Mouse (Mus musculus) olfactory bulb, adult 2 months (tissue): ENCODE measurements around the gene Sik1. TPM values are rescaled to one million over a fixed set of nuclear protein-coding genes. Genes with fewer than 3 reads are reported as not detected.

Source experiments
- H3K27ac ChIP-seq: fragments of 200-500 bp; 2 replicates; pipeline ENCODE4 v1.5.1; 2012; ENCODE audit warnings: low read depth, low read length; ENCODE audit not compliant: insufficient read depth
- H3K4me1 ChIP-seq: fragments of 200-500 bp; 2 replicates; pipeline ENCODE4 v1.6.1; 2012; ENCODE audit warnings: low read length; ENCODE audit not compliant: control insufficient read depth, insufficient read depth
- H3K4me3 ChIP-seq: fragments of 200-500 bp; 2 replicates; pipeline ENCODE4 v1.5.1; 2012; ENCODE audit warnings: mild to moderate bottlenecking, low read depth, low read length, moderate library complexity; ENCODE audit not compliant: insufficient read depth
- CTCF ChIP-seq: fragments of 200-500 bp; IDR thresholded peaks from 2 replicates; pipeline ENCODE4 v1.5.1; 2012; ENCODE audit warnings: low read depth, mild to moderate bottlenecking, low read length, moderate library complexity; ENCODE audit not compliant: insufficient read depth
- POLR2A ChIP-seq: fragments of 200-500 bp; IDR thresholded peaks from 2 replicates; pipeline ENCODE4 v1.6.1; 2012; ENCODE audit warnings: mild to moderate bottlenecking, low read depth, low read length, moderate library complexity; ENCODE audit not compliant: insufficient read depth
- WGBS: fragments of 180-500 bp; shearing (Covaris S2); methylation state at CpG from one replicate; pipeline ENCODE4 v1.1.7; 2018; 5-methylcytosine and 5-hydroxymethylcytosine counted together
- polyA plus RNA-seq: library from polyadenylated mRNA; stranded (reverse); fragments of >200 nt; gene quantifications from 2 replicates; pipeline ENCODE4 v1.2.4, GENCODE M21; 2012; ENCODE audit warnings: low replicate concordance; ENCODE audit not compliant: missing spikeins, insufficient read depth, insufficient read length

Sik1 gene
- polyA plus RNA-seq, 1 experiment = not detected

GRCm38 (mm10) chr17:31820099-31820846 lies 35.3 kb downstream of the Sik1 start:
- TF ChIP-seq POLR2A (no peak), CTCF (no peak)
- Histone ChIP-seq H3K27ac (no peak overlapping the region), H3K4me3 (no peak overlapping the region), H3K4me1 (peaks cover 39% of the 10 kb centered on the region)
- WGBS = 69% methylated on average over 4 of the region's 4 CpGs

GRCm38 (mm10) chr17:31819372-31819771 lies 36.2 kb downstream of the Sik1 start:
- H3K4me1 ChIP-seq = peaks cover 47% of the 10 kb centered on the region
- TF ChIP-seq POLR2A (no peak), CTCF (no peak)
- H3K27ac ChIP-seq = no peak overlapping the region
- WGBS = 73% methylated on average over 9 of the region's 9 CpGs
- H3K4me3 ChIP-seq = no peak overlapping the region

- whole genome bisulfite sequencing = 100% methylated on average over 1 of the region's 1 CpGs
- no peak overlapping the region for H3K4me3 ChIP-seq
- peaks cover 56% of the 10 kb centered on the region for H3K4me1 ChIP-seq
- TF ChIP-seq POLR2A (no peak), CTCF (no peak)
- H3K27ac ChIP-seq = no peak overlapping the region
Observed at GRCm38 (mm10) chr17:31817815-31818214, 37.8 kb downstream of the Sik1 start.

GRCm38 (mm10) chr17:31817203-31817602 lies 38.4 kb downstream of the Sik1 start:
- WGBS = 26% methylated on average over 5 of the region's 5 CpGs
- Histone ChIP-seq H3K4me1 (peaks cover 58% of the 10 kb centered on the region), H3K27ac (0 out of 2 replicates have a peak overlapping the region, but pooled peaks have one; percentile 31), H3K4me3 (no peak overlapping the region)
- TF ChIP-seq POLR2A (no peak), CTCF (no peak)

- TF ChIP-seq CTCF (no peak), POLR2A (no peak)
- H3K4me3 ChIP-seq = no peak overlapping the region
- H3K27ac ChIP-seq = peak overlapping the region; percentile 86
- WGBS = 69% methylated on average over 1 of the region's 1 CpGs
- peaks cover 52% of the 10 kb centered on the region for H3K4me1 ChIP-seq
Observed at GRCm38 (mm10) chr17:31814848-31815247, 40.8 kb downstream of the Sik1 start.

GRCm38 (mm10) chr17:31813938-31814622 lies 41.5 kb downstream of the Sik1 start:
- TF ChIP-seq CTCF = no peak
- H3K4me3 ChIP-seq = no peak overlapping the region
- peaks cover 58% of the 10 kb centered on the region for H3K4me1 ChIP-seq
- H3K27ac ChIP-seq = peak overlapping the region; percentile 86
- WGBS = 22% methylated on average over 3 of the region's 3 CpGs

GRCm38 (mm10) chr17:31811333-31811732 lies 44.3 kb downstream of the Sik1 start:
- Histone ChIP-seq H3K27ac (no peak overlapping the region), H3K4me1 (peaks cover 52% of the 10 kb centered on the region), H3K4me3 (no peak overlapping the region)
- TF ChIP-seq POLR2A = no peak
- TF ChIP-seq CTCF = no peak
- 70% methylated on average over 4 of the region's 4 CpGs for WGBS

- 11% methylated on average over 19 of the region's 19 CpGs for WGBS
- peak overlapping the region; percentile 44 for H3K27ac ChIP-seq
- H3K4me3 ChIP-seq = peak overlapping the region; percentile 23; the same call in 1 of the 2 replicates
- TF ChIP-seq CTCF (no peak), POLR2A (no peak)
- peaks cover 53% of the 10 kb centered on the region for H3K4me1 ChIP-seq
Observed at GRCm38 (mm10) chr17:31809894-31810293, 45.7 kb downstream of the Sik1 start.

- Histone ChIP-seq H3K4me3 (no peak overlapping the region), H3K4me1 (peaks cover 46% of the 10 kb centered on the region), H3K27ac (peak overlapping the region; percentile 44)
- 95% methylated on average over 7 of the region's 7 CpGs for WGBS
- no peak for TF ChIP-seq CTCF
- TF ChIP-seq POLR2A = no peak
Observed at GRCm38 (mm10) chr17:31809136-31809535, 46.5 kb downstream of the Sik1 start.
